Mouse (Mus musculus) embryonic facial prominence, embryonic 10.5 days (tissue): ENCODE data around the gene Hepacam. TPM values are rescaled to one million over a fixed set of nuclear protein-coding genes. Genes with fewer than 3 reads are reported as not detected.

Source experiments
- DNase-seq: peaks from one replicate; pipeline ENCODE4 v3.0.0-alpha.2; 2017; ENCODE audit warnings: low spot score
- H3K27ac ChIP-seq: fragments of 300-500 bp; sonication (generic); replicated peaks from 2 replicates; pipeline ENCODE4 v1.5.1; 2016; ENCODE audit warnings: mild to moderate bottlenecking
- H3K27me3 ChIP-seq: fragments of 300-500 bp; sonication (generic); replicated peaks from 2 replicates; pipeline ENCODE4 v1.6.1; 2016; ENCODE audit warnings: low read depth, mild to moderate bottlenecking; ENCODE audit not compliant: poor library complexity, severe bottlenecking
- H3K36me3 ChIP-seq: fragments of 300-500 bp; sonication (generic); replicated peaks from 2 replicates; pipeline ENCODE4 v1.6.1; 2016; ENCODE audit warnings: mild to moderate bottlenecking, moderate library complexity
- H3K4me1 ChIP-seq: fragments of 300-500 bp; sonication (generic); 2 replicates; pipeline ENCODE4 v1.6.1; 2016
- H3K4me3 ChIP-seq: fragments of 300-500 bp; sonication (generic); 2 replicates; pipeline ENCODE4 v1.5.1; 2016; ENCODE audit warnings: mild to moderate bottlenecking, moderate library complexity
- H3K9me3 ChIP-seq: fragments of 300-500 bp; sonication (generic); 2 replicates; pipeline ENCODE4 v1.6.1; 2016; ENCODE audit warnings: mild to moderate bottlenecking
- WGBS: fragments of 180-500 bp; shearing (Covaris S2); methylation state at CpG from one replicate; pipeline ENCODE4 v1.1.7; 2016; 5-methylcytosine and 5-hydroxymethylcytosine counted together
- polyA plus RNA-seq: library from polyadenylated mRNA; unstranded; fragments of >200 nt; fragmentation: Nextera tagmentation; extraction: Ambion mirVana; gene quantifications from 2 replicates; pipeline ENCODE4 v1.2.1, GENCODE M21; 2016

The Hepacam gene
- 0.05 TPM in 2 replicates for polyA plus RNA-seq

- Histone ChIP-seq H3K4me3 (no peak within 1 kb of the TSS), H3K36me3 (no peaks in the 10 kb centered on the region), H3K27me3 (no peaks in the 10 kb centered on the region), H3K27ac (no peak within 1 kb of the TSS), H3K4me1 (no peaks in the 10 kb centered on the region), H3K9me3 (no peaks in the 10 kb centered on the region)
- no peak for DNase-seq
- WGBS = 82% methylated on average over 17 of the region's 17 CpGs
Measured at GRCm38 (mm10) chr9:37367301-37368080, at the start of gene Hepacam. Hepacam (plus strand) TSS chr9:37367351.

GRCm38 (mm10) chr9:37329456-37329855 is 37.7 kb upstream of the Hepacam start:
- Histone ChIP-seq H3K4me1 (0 out of 2 replicates have a peak, but pooled peaks cover 6% of the 10 kb centered on the region), H3K27me3 (no peaks in the 10 kb centered on the region), H3K9me3 (no peaks in the 10 kb centered on the region), H3K36me3 (no peaks in the 10 kb centered on the region), H3K27ac (no peak overlapping the region), H3K4me3 (no peak overlapping the region)
- 44% methylated on average over 3 of the region's 3 CpGs for whole genome bisulfite sequencing
- DNase-seq = no peak

GRCm38 (mm10) chr9:37345406-37345805 is 21.7 kb upstream of the Hepacam start:
- Histone ChIP-seq H3K4me3 (no peak overlapping the region), H3K36me3 (peaks cover 22% of the 10 kb centered on the region), H3K9me3 (no peaks in the 10 kb centered on the region), H3K27ac (no peak overlapping the region), H3K4me1 (peaks cover 13% of the 10 kb centered on the region), H3K27me3 (no peaks in the 10 kb centered on the region)
- DNase-seq = no peak
- WGBS = 85% methylated on average over 3 of the region's 3 CpGs

GRCm38 (mm10) chr9:37347184-37347987 is 19.8 kb upstream of the Hepacam start:
- H3K9me3 ChIP-seq = no peaks in the 10 kb centered on the region
- WGBS = 26% methylated on average over 12 of the region's 12 CpGs
- H3K27ac ChIP-seq = peak overlapping the region; percentile 95
- H3K27me3 ChIP-seq = no peaks in the 10 kb centered on the region
- H3K4me1 ChIP-seq = peaks cover 13% of the 10 kb centered on the region
- peaks cover 7% of the 10 kb centered on the region for H3K36me3 ChIP-seq
- peak overlapping the region; percentile 81 for H3K4me3 ChIP-seq
- DNase-seq = no peak

GRCm38 (mm10) chr9:37347988-37348642 is 19.0 kb upstream of the Hepacam start, which contains the start of gene Ccdc15:
Ccdc15 (minus strand) TSS chr9:37348432.
- peak within 1 kb of the TSS; percentile 95 for H3K27ac ChIP-seq
- no peaks in the 10 kb centered on the region for H3K9me3 ChIP-seq
- H3K36me3 ChIP-seq = no peaks in the 10 kb centered on the region
- peaks cover 13% of the 10 kb centered on the region for H3K4me1 ChIP-seq
- peak within 1 kb of the TSS; percentile 81 for H3K4me3 ChIP-seq
- peak; percentile 97 for DNase-seq
- no peaks in the 10 kb centered on the region for H3K27me3 ChIP-seq
- WGBS = under 1% methylated on average over 41 of the region's 41 CpGs

- Histone ChIP-seq H3K9me3 (no peaks in the 10 kb centered on the region), H3K4me3 (peak overlapping the region; percentile 81), H3K4me1 (peaks cover 13% of the 10 kb centered on the region), H3K27me3 (no peaks in the 10 kb centered on the region), H3K27ac (peak overlapping the region; percentile 95; the same call in 1 of the 2 replicates), H3K36me3 (no peaks in the 10 kb centered on the region)
- DNase-seq = no peak
- 89% methylated on average over 3 of the region's 3 CpGs for WGBS
Measured at GRCm38 (mm10) chr9:37349050-37349449, 18.1 kb upstream of the Hepacam start.

GRCm38 (mm10) chr9:37351266-37351665 is 15.9 kb upstream of the Hepacam start:
- H3K4me3 ChIP-seq = no peak overlapping the region
- 63% methylated on average over 2 of the region's 2 CpGs for WGBS
- H3K36me3 ChIP-seq = no peaks in the 10 kb centered on the region
- DNase-seq = no peak
- H3K9me3 ChIP-seq = no peaks in the 10 kb centered on the region
- H3K4me1 ChIP-seq = peaks cover 13% of the 10 kb centered on the region
- no peaks in the 10 kb centered on the region for H3K27me3 ChIP-seq
- no peak overlapping the region for H3K27ac ChIP-seq

GRCm38 (mm10) chr9:37354485-37354884 is 12.7 kb upstream of the Hepacam start:
- H3K27me3 ChIP-seq = no peaks in the 10 kb centered on the region
- peaks cover 9% of the 10 kb centered on the region for H3K4me1 ChIP-seq
- no peaks in the 10 kb centered on the region for H3K9me3 ChIP-seq
- no peak for DNase-seq
- 74% methylated on average over 1 of the region's 1 CpGs for WGBS
- no peak overlapping the region for H3K27ac ChIP-seq
- no peaks in the 10 kb centered on the region for H3K36me3 ChIP-seq
- no peak overlapping the region for H3K4me3 ChIP-seq

- H3K4me3 ChIP-seq = no peak overlapping the region
- 77% methylated on average over 7 of the region's 7 CpGs for WGBS
- no peaks in the 10 kb centered on the region for H3K36me3 ChIP-seq
- peak overlapping the region; percentile 80 for H3K27ac ChIP-seq
- DNase-seq = no peak
- H3K27me3 ChIP-seq = no peaks in the 10 kb centered on the region
- H3K9me3 ChIP-seq = no peaks in the 10 kb centered on the region
- peaks cover 22% of the 10 kb centered on the region for H3K4me1 ChIP-seq
Measured at GRCm38 (mm10) chr9:37358713-37359330, 8.3 kb upstream of the Hepacam start.

- peaks cover 22% of the 10 kb centered on the region for H3K4me1 ChIP-seq
- WGBS = 37% methylated on average over 6 of the region's 6 CpGs
- H3K27ac ChIP-seq = peak overlapping the region; percentile 80
- H3K9me3 ChIP-seq = no peaks in the 10 kb centered on the region
- no peaks in the 10 kb centered on the region for H3K36me3 ChIP-seq
- peak overlapping the region; percentile 8; the same call in 1 of the 2 replicates for H3K4me3 ChIP-seq
- peak; percentile 70 for DNase-seq
- no peaks in the 10 kb centered on the region for H3K27me3 ChIP-seq
Measured at GRCm38 (mm10) chr9:37359331-37360220, 7.6 kb upstream of the Hepacam start.

- H3K27me3 ChIP-seq = no peaks in the 10 kb centered on the region
- H3K27ac ChIP-seq = no peak overlapping the region
- peaks cover 22% of the 10 kb centered on the region for H3K4me1 ChIP-seq
- no peak overlapping the region for H3K4me3 ChIP-seq
- DNase-seq = no peak
- H3K36me3 ChIP-seq = no peaks in the 10 kb centered on the region
- H3K9me3 ChIP-seq = no peaks in the 10 kb centered on the region
Measured at GRCm38 (mm10) chr9:37362084-37362483, 5.1 kb upstream of the Hepacam start.
